Mouse (Mus musculus): ENCODE data around the gene Dgkg. TPM values are rescaled to one million over a fixed set of nuclear protein-coding genes. Genes with fewer than 3 reads are reported as not detected.

Gene Dgkg
- total RNA-seq, 2 experiments from 2014 or later: 2.3 to 3.1 TPM

GRCm38 (mm10) chr16:22545799-22546198 is 111.2 kb downstream of the Dgkg start:
- no peak for DNase-seq

GRCm38 (mm10) chr16:22545016-22545561 is 111.9 kb downstream of the Dgkg start:
- peak; percentile 33 for DNase-seq

- peak; percentile 14 for DNase-seq
These were observed 114.3 kb downstream of the Dgkg start for GRCm38 (mm10) chr16:22542691-22543141.

- no peak for DNase-seq
These were observed 117.7 kb downstream of the Dgkg start for GRCm38 (mm10) chr16:22539275-22539674.

- DNase-seq: no peak
These were observed 120.3 kb downstream of the Dgkg start for GRCm38 (mm10) chr16:22536581-22537160.

GRCm38 (mm10) chr16:22533087-22533486 is 123.9 kb downstream of the Dgkg start:
- DNase-seq: no peak

- peak; percentile 61 for DNase-seq
These were observed 125.2 kb downstream of the Dgkg start for GRCm38 (mm10) chr16:22531834-22532233.

- no peak for DNase-seq
These were observed 126.0 kb downstream of the Dgkg start for GRCm38 (mm10) chr16:22531041-22531440.

GRCm38 (mm10) chr16:22527499-22527939 is 129.5 kb downstream of the Dgkg start:
- no peak for DNase-seq

- no peak for DNase-seq
These were observed 130.6 kb downstream of the Dgkg start for GRCm38 (mm10) chr16:22526386-22526785.

GRCm38 (mm10) chr16:22517431-22518384 is 139.3 kb downstream of the Dgkg start:
- peak; percentile 86 for DNase-seq

- no peak for DNase-seq
These were observed 141.5 kb downstream of the Dgkg start for GRCm38 (mm10) chr16:22515476-22515875.

- no peak for DNase-seq
These were observed 146.0 kb downstream of the Dgkg start for GRCm38 (mm10) chr16:22510861-22511637.

- no peak for DNase-seq
These were observed 148.0 kb downstream of the Dgkg start for GRCm38 (mm10) chr16:22508936-22509563.

GRCm38 (mm10) chr16:22505656-22506055 is 151.4 kb downstream of the Dgkg start:
- DNase-seq: no peak

- peak; percentile 63 for DNase-seq
These were observed 152.2 kb downstream of the Dgkg start for GRCm38 (mm10) chr16:22504851-22505250.

- DNase-seq: no peak
These were observed 153.0 kb downstream of the Dgkg start for GRCm38 (mm10) chr16:22504049-22504448.

GRCm38 (mm10) chr16:22503467-22503866 is 153.6 kb downstream of the Dgkg start:
- DNase-seq: no peak

GRCm38 (mm10) chr16:22501855-22502254 is 155.2 kb downstream of the Dgkg start:
- DNase-seq: no peak

- DNase-seq: no peak
These were observed 156.5 kb downstream of the Dgkg start for GRCm38 (mm10) chr16:22500561-22500960.

- DNase-seq: peak; percentile 25
These were observed 157.1 kb downstream of the Dgkg start for GRCm38 (mm10) chr16:22499951-22500350.

- no peak for DNase-seq
These were observed 157.6 kb downstream of the Dgkg start for GRCm38 (mm10) chr16:22499447-22499846.

All from adrenal gland, postnatal 10 days (tissue).